Mouse (Mus musculus) E14TG2a.4 (cell line): ENCODE results near the gene Galnt12.

ENCODE experiments used
- CTCF ChIP-seq: conservative IDR thresholded peaks from 2 replicates; pipeline ENCODE4 v1.5.1; 2014; ENCODE audit warnings: low read length
- NANOG ChIP-seq: IDR thresholded peaks from 2 replicates; pipeline ENCODE4 v1.6.1; 2014; ENCODE audit warnings: borderline replicate concordance, low read length, mixed read lengths

DNA sequence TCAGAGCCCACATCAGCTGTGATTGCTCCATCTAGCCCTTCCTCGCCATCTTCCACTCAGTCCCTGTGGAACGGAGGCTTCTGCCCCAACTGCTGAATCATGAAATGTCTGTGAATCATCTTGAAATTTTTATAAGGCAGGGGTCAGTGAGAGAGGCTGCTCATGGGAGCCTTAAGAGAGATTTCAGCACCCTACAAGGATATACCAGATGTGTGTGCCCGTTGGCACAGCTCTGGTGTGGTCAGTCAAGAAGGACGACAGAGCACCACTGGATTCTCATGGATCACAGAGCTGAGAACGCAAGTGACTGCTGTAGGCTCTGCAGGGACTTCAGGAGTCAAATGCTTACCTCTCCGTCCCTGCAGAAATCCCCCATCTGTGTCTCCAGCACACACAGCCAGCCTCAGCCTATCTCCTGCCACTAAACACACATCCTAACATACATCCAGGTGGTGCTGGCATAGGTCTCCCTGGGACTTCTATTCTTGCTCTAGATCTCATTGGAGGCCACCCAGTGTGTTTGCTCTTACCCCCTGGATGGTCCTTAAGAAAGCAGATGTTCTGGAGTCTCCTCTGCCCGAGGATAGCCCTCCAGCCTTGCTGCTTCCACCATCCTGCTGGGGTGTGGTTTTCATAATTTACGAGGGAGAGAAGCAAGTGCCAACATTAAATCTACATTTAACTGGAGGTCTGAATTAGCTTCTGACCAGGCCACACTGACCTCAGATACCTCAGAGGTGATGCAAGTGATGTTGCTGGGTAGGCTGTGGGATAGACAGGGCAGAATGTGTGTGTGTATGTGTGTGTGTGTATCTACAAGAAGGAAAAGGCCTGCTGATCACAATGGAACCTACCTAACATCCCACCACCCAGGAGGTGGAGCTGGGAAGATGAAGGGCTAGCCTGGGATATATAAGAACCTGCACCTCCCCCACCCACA is 38.7 kb downstream of the Galnt12 start:
- no peak for TF ChIP-seq CTCF
- TF ChIP-seq NANOG: no peak
